Mouse (Mus musculus): ENCODE measurements around the gene Zwilch. TPM values are rescaled to one million over a fixed set of nuclear protein-coding genes. Genes with fewer than 3 reads are reported as not detected.
A peak's percentile ranks its signal among the peaks of the same experiment; 100 is the strongest.
"Not testable (repeated sequence)": the region's sequence is repeated elsewhere in the genome, so short reads cannot be mapped to it uniquely, and the experiment has no call there.

Zwilch gene
- polyA plus RNA-seq, 1 experiment from 2014 or later, result 17.2 TPM

- Histone ChIP-seq H3K27ac (ENCODE audit: low read length) (no peak overlapping the region), H3K4me1 (ENCODE audit: control insufficient read depth, insufficient read depth, low read length) (peaks cover 4% of the 10 kb centered on the region; the same call in 1 of the 2 replicates), H3K36me3 (ENCODE audit: control insufficient read depth, insufficient read depth) (peaks cover 27% of the 10 kb centered on the region; the same call in 1 of the 2 replicates), H3K9me3 (replicated peaks; ENCODE audit: control insufficient read depth, low read length) (no peaks in the 10 kb centered on the region), H3K27me3 (ENCODE audit: control insufficient read depth, insufficient read depth, low read length) (no peaks in the 10 kb centered on the region), H3K9ac (ENCODE audit: low read length) (no peak overlapping the region), H3K4me2 (ENCODE audit: low read depth, low read length) (no peak overlapping the region), H3K4me3 (ENCODE audit: low read length) (no peak overlapping the region)
- whole genome bisulfite sequencing, result 91% methylated on average over 1 of the region's 1 CpGs
- no peak for ATAC-seq (replicated peaks; ENCODE audit: extremely low read depth, insufficient read depth, low FRiP score)
Observed at GRCm38 (mm10) chr9:64193879-64194278, 21.0 kb upstream of the Zwilch start.

DNA sequence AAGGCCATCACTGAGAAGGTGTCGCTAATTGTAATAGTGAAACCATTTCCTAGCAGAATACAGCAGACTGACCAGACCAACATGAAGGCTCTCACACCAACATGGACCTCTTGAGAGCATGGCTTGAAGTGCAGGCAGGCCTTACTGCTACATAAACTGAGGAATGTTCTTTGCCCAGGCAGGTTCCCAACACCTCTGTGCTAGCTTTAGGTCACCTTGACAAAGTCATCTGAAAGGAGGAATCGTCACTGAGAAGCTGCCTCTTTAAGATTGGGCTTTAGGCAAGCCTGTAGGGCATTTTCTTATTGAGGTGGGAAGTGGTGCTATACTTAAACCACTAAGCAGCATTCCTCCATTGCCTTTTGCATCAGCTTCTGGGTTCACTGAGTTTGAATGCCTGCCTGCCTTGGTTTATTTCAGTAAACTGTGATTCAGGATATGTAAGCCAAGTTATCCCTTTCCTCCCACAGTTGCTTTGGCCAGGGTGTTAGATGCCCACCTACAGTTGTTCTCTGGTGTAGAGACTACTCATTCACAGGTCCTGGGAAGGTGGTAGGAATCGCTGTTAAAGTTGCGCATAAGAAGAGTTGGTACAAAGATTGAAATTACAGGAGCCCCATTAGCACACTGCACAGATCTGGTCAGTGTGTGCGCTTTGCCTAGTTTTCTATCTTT is 11.4 kb upstream of the Zwilch start:
- peaks cover 31% of the 10 kb centered on the region for H3K36me3 ChIP-seq (ENCODE audit: control insufficient read depth, insufficient read depth)
- H3K4me1 ChIP-seq (ENCODE audit: control insufficient read depth, insufficient read depth, low read length), result peaks cover 6% of the 10 kb centered on the region

GRCm38 (mm10) chr9:64183295-64183694 is 10.4 kb upstream of the Zwilch start:
- H3K27me3 ChIP-seq (ENCODE audit: control insufficient read depth, insufficient read depth, low read length); H3K4me3 ChIP-seq (ENCODE audit: low read length); H3K27ac ChIP-seq (ENCODE audit: low read length); H3K9ac ChIP-seq (ENCODE audit: low read length); H3K4me2 ChIP-seq (ENCODE audit: low read depth, low read length); H3K4me1 ChIP-seq (ENCODE audit: control insufficient read depth, insufficient read depth, low read length); ATAC-seq (replicated peaks; ENCODE audit: extremely low read depth, insufficient read depth, low FRiP score); H3K9me3 ChIP-seq (replicated peaks; ENCODE audit: control insufficient read depth, low read length): not testable (repeated sequence)
- 87% methylated on average over 5 of the region's 5 CpGs for WGBS
- peaks cover 30% of the 10 kb centered on the region for H3K36me3 ChIP-seq (ENCODE audit: control insufficient read depth, insufficient read depth)

More for the DNA sequence above, 11.4 kb upstream of the Zwilch start:
- Histone ChIP-seq H3K9me3 (replicated peaks; ENCODE audit: control insufficient read depth, low read length) (no peaks in the 10 kb centered on the region), H3K4me3 (ENCODE audit: low read length) (no peak overlapping the region), H3K27me3 (ENCODE audit: control insufficient read depth, insufficient read depth, low read length) (no peaks in the 10 kb centered on the region), H3K27ac (ENCODE audit: low read length) (no peak overlapping the region), H3K4me2 (ENCODE audit: low read depth, low read length) (no peak overlapping the region), H3K9ac (ENCODE audit: low read length) (no peak overlapping the region)
- 88% methylated on average over 5 of the region's 5 CpGs for WGBS
- ATAC-seq (replicated peaks; ENCODE audit: extremely low read depth, insufficient read depth, low FRiP score), result no peak

GRCm38 (mm10) chr9:64178974-64179646 is 6.2 kb upstream of the Zwilch start, which contains the start of gene Snapc5:
Gene Snapc5, plus strand, starts transcription at chr9:64179274.
- Histone ChIP-seq H3K27ac (ENCODE audit: low read length) (peak within 1 kb of the TSS; percentile 87), H3K36me3 (ENCODE audit: control insufficient read depth, insufficient read depth) (peaks cover 52% of the 10 kb centered on the region), H3K4me1 (ENCODE audit: control insufficient read depth, insufficient read depth, low read length) (peaks cover 13% of the 10 kb centered on the region), H3K27me3 (ENCODE audit: control insufficient read depth, insufficient read depth, low read length) (no peaks in the 10 kb centered on the region), H3K9me3 (replicated peaks; ENCODE audit: control insufficient read depth, low read length) (no peaks in the 10 kb centered on the region), H3K4me2 (ENCODE audit: low read depth, low read length) (peak within 1 kb of the TSS; percentile 78), H3K9ac (ENCODE audit: low read length) (peak within 1 kb of the TSS; percentile 80), H3K4me3 (ENCODE audit: low read length) (peak within 1 kb of the TSS; percentile 78)
- WGBS, result under 1% methylated on average over 35 of the region's 35 CpGs
- peak; percentile 95 for ATAC-seq (replicated peaks; ENCODE audit: extremely low read depth, insufficient read depth, low FRiP score)

DNA sequence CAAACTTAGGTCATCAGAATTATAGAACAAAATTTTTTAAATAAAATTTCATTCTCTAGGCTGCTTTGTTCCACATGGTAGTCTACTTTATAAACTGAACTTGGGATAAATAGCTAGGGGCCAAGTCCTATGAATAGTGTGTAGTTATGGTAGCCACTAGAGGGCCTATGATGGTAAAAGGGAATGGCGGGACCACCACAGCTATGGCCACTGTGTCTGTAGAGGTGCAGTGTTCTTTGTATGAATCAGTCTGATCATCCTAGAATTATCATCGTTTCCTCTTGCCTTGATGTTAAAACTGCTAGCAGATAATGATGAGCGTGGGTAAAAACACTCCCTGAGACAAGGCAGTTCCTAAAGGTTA is 5.7 kb upstream of the Zwilch start:
- Histone ChIP-seq H3K27me3 (ENCODE audit: control insufficient read depth, insufficient read depth, low read length) (no peaks in the 10 kb centered on the region), H3K9ac (ENCODE audit: low read length) (peak overlapping the region; percentile 80), H3K9me3 (replicated peaks; ENCODE audit: control insufficient read depth, low read length) (no peaks in the 10 kb centered on the region), H3K4me1 (ENCODE audit: control insufficient read depth, insufficient read depth, low read length) (peaks cover 15% of the 10 kb centered on the region), H3K27ac (ENCODE audit: low read length) (peak overlapping the region; percentile 87), H3K36me3 (ENCODE audit: control insufficient read depth, insufficient read depth) (peaks cover 52% of the 10 kb centered on the region), H3K4me2 (ENCODE audit: low read depth, low read length) (peak overlapping the region; percentile 78), H3K4me3 (ENCODE audit: low read length) (peak overlapping the region; percentile 78)
- whole genome bisulfite sequencing, result 35% methylated on average over 3 of the region's 3 CpGs
- 0 out of 2 replicates have a peak, but pooled peaks have one; percentile 42 for ATAC-seq (replicated peaks; ENCODE audit: extremely low read depth, insufficient read depth, low FRiP score)

DNA sequence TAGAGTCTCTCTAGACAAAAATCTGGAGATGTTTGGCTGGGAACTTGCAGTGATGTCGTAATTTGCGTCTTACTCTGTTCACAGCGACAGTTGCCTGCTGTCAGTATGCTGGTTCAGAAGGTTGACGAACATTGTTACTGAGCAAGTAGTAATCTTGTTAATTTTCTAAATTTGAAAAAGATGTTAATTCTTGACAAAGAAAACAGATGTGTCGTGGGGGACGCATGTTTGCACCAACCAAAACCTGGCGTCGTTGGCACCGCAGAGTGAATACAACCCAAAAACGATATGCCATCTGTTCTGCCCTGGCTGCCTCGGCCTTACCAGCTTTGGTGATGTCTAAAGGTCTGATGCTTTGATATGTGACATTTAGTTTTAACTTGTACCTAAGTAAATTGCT is 2.5 kb upstream of the Zwilch start:
- H3K27ac ChIP-seq (ENCODE audit: low read length), result no peak overlapping the region
- H3K4me1 ChIP-seq (ENCODE audit: control insufficient read depth, insufficient read depth, low read length), result peaks cover 26% of the 10 kb centered on the region
- H3K4me2 ChIP-seq (ENCODE audit: low read depth, low read length), result no peak overlapping the region
- 85% methylated on average over 11 of the region's 11 CpGs for WGBS
- no peaks in the 10 kb centered on the region for H3K27me3 ChIP-seq (ENCODE audit: control insufficient read depth, insufficient read depth, low read length)
- no peaks in the 10 kb centered on the region for H3K9me3 ChIP-seq (replicated peaks; ENCODE audit: control insufficient read depth, low read length)
- H3K9ac ChIP-seq (ENCODE audit: low read length), result no peak overlapping the region
- H3K4me3 ChIP-seq (ENCODE audit: low read length), result no peak overlapping the region
- peaks cover 37% of the 10 kb centered on the region for H3K36me3 ChIP-seq (ENCODE audit: control insufficient read depth, insufficient read depth)
- no peak for ATAC-seq (replicated peaks; ENCODE audit: extremely low read depth, insufficient read depth, low FRiP score)

- peaks cover 37% of the 10 kb centered on the region for H3K36me3 ChIP-seq (ENCODE audit: control insufficient read depth, insufficient read depth)
- no peak overlapping the region for H3K27ac ChIP-seq (ENCODE audit: low read length)
- 48% methylated on average over 8 of the region's 8 CpGs for WGBS
- peak overlapping the region; percentile 89; the same call in 1 of the 2 replicates for H3K4me2 ChIP-seq (ENCODE audit: low read depth, low read length)
- no peaks in the 10 kb centered on the region for H3K9me3 ChIP-seq (replicated peaks; ENCODE audit: control insufficient read depth, low read length)
- H3K27me3 ChIP-seq (ENCODE audit: control insufficient read depth, insufficient read depth, low read length), result no peaks in the 10 kb centered on the region
- H3K9ac ChIP-seq (ENCODE audit: low read length), result peak overlapping the region; percentile 87; the same call in 1 of the 2 replicates
- ATAC-seq (replicated peaks; ENCODE audit: extremely low read depth, insufficient read depth, low FRiP score), result no peak
- peak overlapping the region; percentile 13; the same call in 1 of the 2 replicates for H3K4me3 ChIP-seq (ENCODE audit: low read length)
- H3K4me1 ChIP-seq (ENCODE audit: control insufficient read depth, insufficient read depth, low read length), result peaks cover 21% of the 10 kb centered on the region
Observed at GRCm38 (mm10) chr9:64174766-64175165, 1.9 kb upstream of the Zwilch start.

GRCm38 (mm10) chr9:64174341-64174740 is 1.4 kb upstream of the Zwilch start:
- Histone ChIP-seq H3K4me3 (ENCODE audit: low read length) (peak overlapping the region; percentile 98), H3K36me3 (ENCODE audit: control insufficient read depth, insufficient read depth) (peaks cover 37% of the 10 kb centered on the region), H3K9ac (ENCODE audit: low read length) (peak overlapping the region; percentile 87), H3K4me1 (ENCODE audit: control insufficient read depth, insufficient read depth, low read length) (peaks cover 19% of the 10 kb centered on the region), H3K4me2 (ENCODE audit: low read depth, low read length) (peak overlapping the region; percentile 89), H3K9me3 (replicated peaks; ENCODE audit: control insufficient read depth, low read length) (no peaks in the 10 kb centered on the region), H3K27ac (ENCODE audit: low read length) (no peak overlapping the region), H3K27me3 (ENCODE audit: control insufficient read depth, insufficient read depth, low read length) (no peaks in the 10 kb centered on the region)
- ATAC-seq (replicated peaks; ENCODE audit: extremely low read depth, insufficient read depth, low FRiP score), result no peak

DNA sequence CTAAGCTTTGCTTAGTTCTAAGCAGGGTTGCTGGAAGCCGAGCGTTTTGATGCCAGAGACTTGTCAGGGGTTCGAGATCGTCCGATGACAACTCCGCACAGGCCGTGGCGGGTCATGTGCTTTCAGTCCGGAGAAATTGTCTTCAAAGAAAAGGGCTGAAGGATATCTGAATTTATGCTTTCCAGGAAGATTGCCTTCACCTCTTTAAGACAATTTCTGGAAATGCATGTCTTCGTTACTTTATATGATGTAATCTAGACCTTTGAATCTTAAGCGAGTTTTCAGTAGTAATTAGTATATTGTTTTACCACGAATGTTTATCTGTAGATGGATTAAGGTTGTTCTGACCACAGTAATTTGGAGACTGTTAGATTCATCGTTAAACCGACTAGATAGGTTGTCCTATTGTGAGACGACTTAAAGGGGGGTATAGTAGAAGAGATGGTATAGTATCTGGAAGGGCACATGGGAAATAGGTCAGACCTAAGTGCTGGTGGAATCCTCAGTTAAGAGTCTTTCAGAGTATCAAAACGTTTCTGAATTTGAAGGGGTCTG is 839 bp upstream of the Zwilch start:
- Histone ChIP-seq H3K4me2 (ENCODE audit: low read depth, low read length) (peak overlapping the region; percentile 89), H3K9ac (ENCODE audit: low read length) (peak overlapping the region; percentile 87), H3K27me3 (ENCODE audit: control insufficient read depth, insufficient read depth, low read length) (no peaks in the 10 kb centered on the region), H3K27ac (ENCODE audit: low read length) (peak overlapping the region; percentile 71), H3K4me3 (ENCODE audit: low read length) (peak overlapping the region; percentile 98), H3K4me1 (ENCODE audit: control insufficient read depth, insufficient read depth, low read length) (peaks cover 19% of the 10 kb centered on the region), H3K9me3 (replicated peaks; ENCODE audit: control insufficient read depth, low read length) (no peaks in the 10 kb centered on the region), H3K36me3 (ENCODE audit: control insufficient read depth, insufficient read depth) (peaks cover 37% of the 10 kb centered on the region)
- under 1% methylated on average over 16 of the region's 16 CpGs for whole genome bisulfite sequencing
- no peak for ATAC-seq (replicated peaks; ENCODE audit: extremely low read depth, insufficient read depth, low FRiP score)

Measured in heart, embryonic 16.5 days (tissue).